Comparison of ENCODE assay signal across 27 mouse cellular contexts in genomic region chr17:13013316-13013715, GRCm38 (mm10). TPM values are rescaled to one million over a fixed set of nuclear protein-coding genes. Genes with fewer than 3 reads are reported as not detected.
DNase-seq lines count a peak whose midpoint lies in the region; ATAC-seq and TF ChIP-seq lines count a peak whose summit lies in the region.
"Had no signal": no experiment of that assay in that cellular context is flagged by ENCODE, and none has a peak within 500 bp of the region (broad histone marks: within the 10 kb centered on the region; RNA-seq: fewer than 3 reads in every experiment).

No protein-coding gene starts in this region.

- TF ChIP-seq CTCF in cerebellum, adult 2 months (IDR thresholded peaks at IDR 0.05; ENCODE audit: borderline replicate concordance, insufficient read depth, low read depth, low read length): no peak

- TF ChIP-seq POLR2A in cerebellum, adult 2 months (IDR thresholded peaks at IDR 0.05; ENCODE audit: borderline replicate concordance, insufficient read depth, low read length): no peak

- H3K36me3 ChIP-seq in kidney, embryonic 16.5 days (ENCODE audit: insufficient read depth, low read length): peaks cover 33% of the 10 kb centered on the region

- H3K4me2 ChIP-seq in kidney, embryonic 16.5 days (replicated peaks; ENCODE audit: low read depth, low read length): no peak overlapping the region
- H3K4me2 ChIP-seq: forebrain, embryonic 13.5 days; heart, embryonic 11.5 days; hindbrain, embryonic 14.5 days had no signal

- H3K9me3 ChIP-seq in kidney, embryonic 16.5 days (ENCODE audit: low read length): no peaks in the 10 kb centered on the region
- H3K9me3 ChIP-seq: forebrain, embryonic 10.5 days; forebrain, embryonic 13.5 days had no signal

- peak; percentile 79 for DNase-seq in kidney, adult 11 months
- DNase-seq in kidney, adult 8-10 months: peak; percentile 81
- DNase-seq in kidney, adult 9 months: peak; percentile 90
- DNase-seq in kidney, postnatal 25 days: peak; percentile 78 to 83
- DNase-seq in adipocyte (ENCODE audit: low spot score): no peak
- DNase-seq in cerebellum, adult 2 months: no peak
- DNase-seq: adrenal gland, adult 8-10 months; adrenal gland, postnatal 25 days; cerebellum, adult 11-12 months; cerebellum, adult 9-10 months; cerebellum, postnatal 14 days; gastrocnemius, postnatal 10 days; gastrocnemius, postnatal 36 days; heart, postnatal 36 days had no signal

- H3K27me3 ChIP-seq in kidney, embryonic 16.5 days (ENCODE audit: insufficient read depth, low read length): no peaks in the 10 kb centered on the region
- no peaks in the 10 kb centered on the region for H3K27me3 ChIP-seq in cerebellum, adult 2 months (ENCODE audit: control insufficient read depth, insufficient read depth, low read length)
- H3K27me3 ChIP-seq: forebrain, embryonic 13.5 days had no signal

- no peak overlapping the region for H3K4me3 ChIP-seq in kidney, embryonic 16.5 days (ENCODE audit: low read length)
- H3K4me3 ChIP-seq in cerebellum, adult 2 months (replicated peaks; ENCODE audit: insufficient read depth, low read depth, low read length): no peak overlapping the region
- H3K4me3 ChIP-seq: forebrain, embryonic 10.5 days; forebrain, embryonic 13.5 days had no signal

- no peak overlapping the region for H3K9ac ChIP-seq in kidney, embryonic 16.5 days (replicated peaks; ENCODE audit: low read length)
- H3K9ac ChIP-seq: forebrain, embryonic 13.5 days; hindbrain, embryonic 14.5 days had no signal

- no peak for ATAC-seq in kidney, embryonic 16.5 days (ENCODE audit: low FRiP score, low TSS enrichment)
- ATAC-seq: CD4-positive, CD25-positive, alpha-beta regulatory T cell, adult 4 months; forebrain, embryonic 13.5 days; forebrain, embryonic 16.5 days; hindbrain, postnatal 0 days had no signal

- no peak overlapping the region; the same call in 1 of the 2 replicates for H3K27ac ChIP-seq in kidney, embryonic 16.5 days (ENCODE audit: low read length)
- no peak overlapping the region for H3K27ac ChIP-seq in cerebellum, adult 2 months (ENCODE audit: insufficient read depth, low read length)
- H3K27ac ChIP-seq: forebrain, embryonic 10.5 days; forebrain, embryonic 13.5 days; hindbrain, embryonic 14.5 days; hindbrain, postnatal 0 days had no signal

- WGBS in kidney, embryonic 16.5 days: 61% methylated on average over 3 of the region's 3 CpGs
- 46% methylated on average over 3 of the region's 3 CpGs for WGBS in cerebellum, adult 2 months

- peaks cover 10% of the 10 kb centered on the region for H3K4me1 ChIP-seq in kidney, embryonic 16.5 days (ENCODE audit: insufficient read depth, low read length)
- H3K4me1 ChIP-seq in cerebellum, adult 2 months (ENCODE audit: control insufficient read depth, insufficient read depth, low read length): no peaks in the 10 kb centered on the region

RNA-seq across cellular contexts. Expression of gene Sod2, which starts 6.7 kb away (rescaled TPM):
- polyA plus RNA-seq in kidney, embryonic 16.5 days (2015; fragmentation: Nextera tagmentation; extraction: Ambion mirVana): 178 and 179 TPM in 2 replicates
- polyA plus RNA-seq in cerebellum, adult 2 months (2012; rRNA removed): 269 and 280 TPM in 2 replicates

RNA-seq across cellular contexts. Expression of gene Wtap, which starts 19.3 kb away (rescaled TPM):
- 124 and 135 TPM in 2 replicates for polyA plus RNA-seq in kidney, embryonic 16.5 days (2015; fragmentation: Nextera tagmentation; extraction: Ambion mirVana)
- 57.6 and 57.7 TPM in 2 replicates for polyA plus RNA-seq in cerebellum, adult 2 months (2012; rRNA removed)

RNA-seq across cellular contexts. Expression of gene Gpr31b, which starts 38.8 kb away (rescaled TPM):
- not detected in 2 replicates for polyA plus RNA-seq in kidney, embryonic 16.5 days (2015; fragmentation: Nextera tagmentation; extraction: Ambion mirVana)
- not detected in 2 replicates for polyA plus RNA-seq in cerebellum, adult 2 months (2012; rRNA removed)
- polyA plus RNA-seq: C2C12; CD4-positive, CD25-positive, alpha-beta regulatory T cell, adult 4 months; embryonic facial prominence, embryonic 11.5 days; embryonic facial prominence, embryonic 14.5 days; forebrain, embryonic 10.5 days; forebrain, embryonic 13.5 days; heart, postnatal 0 days; hindbrain, postnatal 0 days had no signal

RNA-seq across cellular contexts. Expression of gene Tcp10b, which starts 47.6 kb away (rescaled TPM):
- 0.09 TPM in 1 of 2 replicates, not detected in the other for polyA plus RNA-seq in kidney, embryonic 16.5 days (2015; fragmentation: Nextera tagmentation; extraction: Ambion mirVana)
- 0.62 and 0.67 TPM in 2 replicates for polyA plus RNA-seq in cerebellum, adult 2 months (2012; rRNA removed)
- polyA plus RNA-seq: C2C12; CD4-positive, CD25-positive, alpha-beta regulatory T cell, adult 4 months; embryonic facial prominence, embryonic 11.5 days; embryonic facial prominence, embryonic 14.5 days; forebrain, embryonic 10.5 days; forebrain, embryonic 13.5 days; forebrain, embryonic 16.5 days; heart, embryonic 11.5 days; heart, embryonic 14.5 days had no signal

RNA-seq across cellular contexts. Expression of gene Acat2, which starts 52.8 kb away (rescaled TPM):
- polyA plus RNA-seq in kidney, embryonic 16.5 days (2015; fragmentation: Nextera tagmentation; extraction: Ambion mirVana): 134 and 136 TPM in 2 replicates
- 45.4 and 50.6 TPM in 2 replicates for polyA plus RNA-seq in cerebellum, adult 2 months (2012; rRNA removed)

Comparison
In these comparisons a context has a peak if more than half of its experiments do, and no peak if none do; other contexts are left out.
1. DNase-seq: peak in kidney, adult 11 months (single experiment), kidney, adult 8-10 months (2 of 2), kidney, adult 9 months (single experiment) and kidney, postnatal 25 days (2 of 2); none in adipocyte (single experiment) and cerebellum, adult 2 months (0 of 2).